Mouse (Mus musculus) heart, adult 9 months (tissue): ENCODE measurements around the gene Oit1.

Experiments used
- DNase-seq, 2 experiments: peaks; one replicate each; pipeline ENCODE4 v3.0.0; 2022; ENCODE audit warnings: low spot score in 2 of 2

Gene Oit1

DNA sequence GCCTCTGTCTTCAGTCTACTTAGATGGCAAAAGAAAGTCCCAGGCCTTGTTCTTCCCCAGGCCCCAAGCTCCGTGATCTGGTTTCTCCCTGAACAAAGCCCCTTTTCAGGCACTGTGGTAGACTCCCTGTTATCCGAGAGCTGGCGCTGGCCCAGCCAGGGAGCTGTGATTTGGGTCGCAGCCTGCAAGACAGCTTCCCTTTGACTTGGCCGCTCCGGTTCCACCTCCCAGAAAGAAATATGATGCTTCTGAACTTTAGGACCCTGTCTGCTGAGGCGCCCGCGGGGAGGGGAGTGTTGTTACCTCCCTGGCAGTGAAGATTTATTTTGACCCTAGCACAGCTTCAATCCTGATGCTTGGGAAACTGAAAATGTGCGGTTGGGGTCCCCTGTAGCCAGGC is 42.6 kb downstream of the Oit1 start:
- DNase-seq = no peak

DNA sequence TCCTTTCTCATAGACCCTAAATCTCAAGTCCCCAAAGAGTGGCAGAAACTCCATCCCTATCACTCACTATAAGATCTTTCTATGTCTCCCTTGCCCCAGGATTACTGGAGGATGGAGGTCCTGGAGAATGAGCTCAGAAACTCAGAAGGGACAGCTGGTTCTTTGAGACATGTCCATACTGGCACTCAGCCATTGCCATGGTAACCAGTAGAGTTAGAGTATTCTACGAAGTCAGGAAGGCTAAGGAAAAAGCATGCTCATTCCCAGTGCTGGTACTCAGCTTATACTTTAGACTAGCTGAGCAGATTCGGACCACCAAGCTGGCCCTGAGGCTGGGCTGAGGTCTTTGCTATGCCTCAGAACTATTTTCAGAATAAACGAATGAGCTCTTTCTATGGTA is 44.0 kb downstream of the Oit1 start:
- no peak for DNase-seq

- no peak for DNase-seq
Observed at GRCm38 (mm10) chr14:8332314-8333252, 46.0 kb downstream of the Oit1 start.

- peak in 1 of 2 experiments; percentile 49 for DNase-seq
Observed at GRCm38 (mm10) chr14:8331307-8331905, 47.1 kb downstream of the Oit1 start.

- DNase-seq = no peak
Observed at GRCm38 (mm10) chr14:8330390-8330789, 48.2 kb downstream of the Oit1 start.

GRCm38 (mm10) chr14:8329552-8329951 is 49.0 kb downstream of the Oit1 start:
- DNase-seq = no peak

DNA sequence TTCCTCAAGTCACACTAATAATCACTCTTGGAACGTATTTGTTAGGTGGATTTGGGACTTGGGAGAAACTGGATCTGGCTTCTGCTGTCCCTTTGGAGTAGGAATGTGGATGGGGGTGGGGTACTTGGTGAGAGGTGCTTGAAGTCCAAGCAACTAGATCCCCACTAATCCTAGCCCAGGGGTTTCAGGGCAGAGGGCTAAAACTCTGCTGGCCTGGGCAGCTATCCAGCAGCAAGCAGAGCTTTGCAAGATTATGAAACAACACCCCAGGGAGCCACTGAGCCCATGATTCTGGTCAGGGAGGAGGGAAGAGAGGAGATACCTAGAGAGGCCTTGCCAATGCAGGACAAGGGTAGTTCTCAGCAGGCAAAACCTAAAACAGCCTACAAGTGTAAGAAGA is 51.2 kb downstream of the Oit1 start:
- DNase-seq = no peak

- peak in 1 of 2 experiments; percentile 24 for DNase-seq
Observed at GRCm38 (mm10) chr14:8326961-8327360, 51.6 kb downstream of the Oit1 start.

DNA sequence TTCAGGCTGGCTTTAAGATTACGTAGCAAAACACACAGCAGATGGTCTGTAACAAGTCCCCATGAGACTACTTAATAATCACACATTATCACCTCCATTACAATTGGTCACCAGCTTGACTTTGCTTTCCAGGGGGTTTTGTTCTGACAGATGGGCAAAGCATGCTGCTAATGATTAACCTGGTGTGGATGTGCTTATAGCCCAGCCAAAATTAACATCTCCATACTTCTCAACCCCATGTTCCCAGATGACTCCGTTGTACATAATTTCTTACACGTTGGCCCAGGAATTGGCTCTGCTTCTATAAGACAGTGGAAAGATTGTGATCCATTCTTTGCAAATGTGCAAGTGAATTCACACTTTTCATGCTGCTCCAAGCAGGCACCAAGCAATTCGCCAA is 52.8 kb downstream of the Oit1 start:
- DNase-seq = no peak

- no peak for DNase-seq
Observed at GRCm38 (mm10) chr14:8320528-8320927, 58.0 kb downstream of the Oit1 start.

GRCm38 (mm10) chr14:8317194-8318097 is 61.1 kb downstream of the Oit1 start, which contains the start of gene Fam107a:
Gene Fam107a (minus strand): TSS chr14:8318023.
- DNase-seq = no peak

GRCm38 (mm10) chr14:8316366-8317193 is 62.0 kb downstream of the Oit1 start:
- DNase-seq = no peak

DNA sequence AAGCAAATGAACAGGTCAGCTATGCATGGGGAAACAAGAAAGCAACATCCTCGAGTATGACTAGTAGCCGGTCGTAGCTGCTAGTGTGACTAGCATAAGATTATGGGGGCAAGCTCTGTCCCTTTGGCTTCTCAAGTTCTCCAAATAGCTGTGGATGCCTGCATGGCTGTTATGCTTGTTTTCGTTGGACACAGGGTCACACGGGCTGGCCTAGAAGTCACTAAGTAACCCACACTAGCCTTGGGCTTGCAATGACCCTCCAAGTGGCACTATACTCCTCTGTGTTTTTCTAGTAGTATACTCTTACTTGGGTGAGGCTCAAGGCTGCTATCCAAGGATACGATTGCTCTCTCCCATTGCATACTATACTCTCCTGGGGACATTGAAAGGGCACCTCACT is 63.4 kb downstream of the Oit1 start:
- DNase-seq = no peak

- DNase-seq = no peak
Observed at GRCm38 (mm10) chr14:8314536-8314935, 64.0 kb downstream of the Oit1 start.

GRCm38 (mm10) chr14:8313877-8314276 is 64.7 kb downstream of the Oit1 start:
- DNase-seq = no peak

- peak; percentile 41 to 60 for DNase-seq
Observed at GRCm38 (mm10) chr14:8309621-8310141, 68.9 kb downstream of the Oit1 start.

- DNase-seq = no peak
Observed at GRCm38 (mm10) chr14:8308650-8309049, 69.9 kb downstream of the Oit1 start.

GRCm38 (mm10) chr14:8306884-8307283 is 71.7 kb downstream of the Oit1 start:
- no peak for DNase-seq

DNA sequence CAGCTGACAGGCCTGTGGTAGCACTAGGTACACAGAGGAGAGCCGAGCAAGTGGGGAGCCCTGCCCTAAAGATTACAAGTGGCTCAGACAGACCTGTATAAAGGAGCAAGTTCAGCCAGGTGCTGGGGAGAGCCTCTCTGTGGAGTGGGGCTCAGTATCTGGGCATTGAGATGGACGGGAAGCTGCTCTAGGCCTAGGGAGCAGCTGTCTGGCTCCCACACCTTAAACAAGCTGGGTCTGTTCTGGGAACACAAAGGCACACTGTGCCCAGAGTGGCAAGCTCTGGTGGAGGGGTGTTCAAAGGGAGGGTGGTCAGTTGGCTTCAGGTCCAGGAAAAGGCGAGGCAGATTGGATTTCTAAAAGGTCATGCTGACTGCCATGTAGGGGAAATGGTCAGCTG is 73.5 kb downstream of the Oit1 start:
- no peak for DNase-seq

DNA sequence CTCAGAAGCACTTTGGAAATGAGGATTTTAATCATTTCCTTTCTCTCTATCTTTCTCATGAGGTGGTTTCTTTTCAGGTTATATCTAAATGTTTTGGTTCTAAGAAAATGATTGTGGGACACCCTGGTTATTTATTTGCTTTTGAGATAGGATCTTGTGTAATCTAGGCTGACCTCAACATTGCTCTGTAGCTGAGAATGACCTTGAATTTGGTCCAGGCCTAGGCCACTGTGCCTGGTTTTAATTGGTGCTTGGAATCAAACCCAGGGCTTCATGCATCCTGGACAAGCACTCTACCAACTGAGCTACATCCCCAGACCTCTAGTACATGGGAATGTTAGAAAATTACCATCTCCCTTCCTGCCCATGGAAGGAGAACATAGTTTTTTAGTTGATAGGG is 74.5 kb downstream of the Oit1 start:
- DNase-seq = no peak

- no peak for DNase-seq
Observed at GRCm38 (mm10) chr14:8302687-8303086, 75.9 kb downstream of the Oit1 start.
